8 mouse cellular contexts compared by ENCODE assay signal in genomic region chr7:19920166-19920505, GRCm38 (mm10). TPM values are rescaled to one million over a fixed set of nuclear protein-coding genes. Genes with fewer than 3 reads are reported as not detected.
DNase-seq lines count a peak whose midpoint lies in the region; ATAC-seq and TF ChIP-seq lines count a peak whose summit lies in the region.

No protein-coding gene starts in this region.

- 0 out of 2 replicates have a peak, but pooled peaks cover 6% of the 10 kb centered on the region for H3K36me3 ChIP-seq in liver, adult 2 months (ENCODE audit: control insufficient read depth, insufficient read depth, low read length)
- H3K36me3 ChIP-seq in limb, embryonic 11.5 days (ENCODE audit: control insufficient read depth, insufficient read depth, low read length): peaks cover 6% of the 10 kb centered on the region; the same call in 1 of the 2 replicates
- H3K36me3 ChIP-seq in small intestine, adult 2 months (ENCODE audit: control insufficient read depth, insufficient read depth, low read length): peaks cover 16% of the 10 kb centered on the region

- no peak for DNase-seq in liver, adult 2 months (ENCODE audit: extremely low read depth, low read depth, low spot score)
- no peak for DNase-seq in liver
- DNase-seq in limb, embryonic 11.5 days (ENCODE audit: low spot score): no peak
- DNase-seq in right cerebral cortex, postnatal 4 days: no peak
- no peak for DNase-seq in left cerebral cortex, adult 11 months (ENCODE audit: low spot score)
- DNase-seq in left cerebral cortex, postnatal 10 days (ENCODE audit: extremely low spot score in 1 of 2, low spot score in 2 of 2): no peak

- no peak overlapping the region for H3K27ac ChIP-seq in liver, adult 2 months (replicated peaks; ENCODE audit: insufficient read depth, low read depth, low read length)
- peak overlapping the region; percentile 53; the same call in 1 of the 2 replicates for H3K27ac ChIP-seq in embryonic fibroblast, embryonic 13.5 days (ENCODE audit: insufficient read depth, low read length)
- H3K27ac ChIP-seq in limb, embryonic 11.5 days (replicated peaks; ENCODE audit: low read depth, low read length): no peak overlapping the region
- H3K27ac ChIP-seq in small intestine, adult 2 months (ENCODE audit: insufficient read depth, low read depth, low read length): peak overlapping the region; percentile 81

- TF ChIP-seq POLR2A in liver, adult 2 months (IDR thresholded peaks at IDR 0.05; ENCODE audit: extremely low read depth, insufficient read depth, low read length): no peak
- no peak for TF ChIP-seq POLR2A in embryonic fibroblast, embryonic 13.5 days (IDR thresholded peaks at IDR 0.05; ENCODE audit: low read depth, low read length)
- TF ChIP-seq POLR2A in small intestine, adult 2 months (IDR thresholded peaks at IDR 0.05; ENCODE audit: low read depth, low read length): no peak

- H3K79me2 ChIP-seq in liver, adult 2 months (ENCODE audit: control insufficient read depth, insufficient read depth, low read length): no peaks in the 10 kb centered on the region

- peak overlapping the region; percentile 79 for H3K4me2 ChIP-seq in limb, embryonic 11.5 days (ENCODE audit: low read depth, severe bottlenecking)

- H3K4me3 ChIP-seq in liver, adult 2 months (ENCODE audit: insufficient read depth, low read depth, low read length): peak overlapping the region; percentile 61
- peak overlapping the region; percentile 80 for H3K4me3 ChIP-seq in embryonic fibroblast, embryonic 13.5 days (ENCODE audit: insufficient read depth, low read length)
- H3K4me3 ChIP-seq in limb, embryonic 11.5 days (ENCODE audit: low read depth, low read length): peak overlapping the region; percentile 68
- H3K4me3 ChIP-seq in small intestine, adult 2 months (ENCODE audit: low read depth, low read length): peak overlapping the region; percentile 80

- ATAC-seq in limb, embryonic 11.5 days (ENCODE audit: insufficient number of reproducible peaks, low FRiP score, low TSS enrichment, low read depth): no peak

- intact Hi-C loops in left cerebral cortex, postnatal 10 days (cut with DNase I): no loop called here

- peaks cover 6% of the 10 kb centered on the region for H3K4me1 ChIP-seq in liver, adult 2 months (ENCODE audit: control insufficient read depth, insufficient read depth, low read length)
- H3K4me1 ChIP-seq in embryonic fibroblast, embryonic 13.5 days (ENCODE audit: control insufficient read depth, insufficient read depth, low read length): no peaks in the 10 kb centered on the region
- H3K4me1 ChIP-seq in limb, embryonic 11.5 days (ENCODE audit: control insufficient read depth, insufficient read depth, low read length): no peaks in the 10 kb centered on the region
- H3K4me1 ChIP-seq in small intestine, adult 2 months (ENCODE audit: control insufficient read depth, insufficient read depth, insufficient read length, low read length): no peaks in the 10 kb centered on the region

- TF ChIP-seq CTCF in liver, adult 2 months (IDR thresholded peaks at IDR 0.05; ENCODE audit: low read depth, low read length): no peak
- no peak for TF ChIP-seq CTCF in embryonic fibroblast, embryonic 13.5 days (IDR thresholded peaks at IDR 0.05; ENCODE audit: borderline replicate concordance, insufficient read depth, low read length)
- TF ChIP-seq CTCF in small intestine, adult 2 months (IDR thresholded peaks at IDR 0.05; ENCODE audit: extremely low read depth, insufficient read length, insufficient replicate concordance, low read depth, low read length): no peak

- WGBS in liver, adult 2 months: 27% methylated on average over 4 of the region's 4 CpGs
- WGBS in limb, embryonic 11.5 days: 36% methylated on average over 4 of the region's 4 CpGs
- WGBS in small intestine, adult 2 months: 12% methylated on average over 4 of the region's 4 CpGs

- H3K9me3 ChIP-seq in limb, embryonic 11.5 days (ENCODE audit: control insufficient read depth, low read length): no peaks in the 10 kb centered on the region

- H3K27me3 ChIP-seq in liver, adult 2 months (ENCODE audit: control insufficient read depth, insufficient read depth, low read length): no peaks in the 10 kb centered on the region
- H3K27me3 ChIP-seq in limb, embryonic 11.5 days (ENCODE audit: control insufficient read depth, insufficient read depth, low read length): no peaks in the 10 kb centered on the region
- no peaks in the 10 kb centered on the region for H3K27me3 ChIP-seq in small intestine, adult 2 months (ENCODE audit: control insufficient read depth, insufficient read depth, low read length)

- peak overlapping the region; percentile 74 for H3K9ac ChIP-seq in liver, adult 2 months (ENCODE audit: low read depth, low read length)
- H3K9ac ChIP-seq in limb, embryonic 11.5 days (ENCODE audit: low read length): peak overlapping the region; percentile 47; the same call in 1 of the 2 replicates

RNA-seq across cellular contexts. Expression of gene Pvr, which starts 0.8 kb away (rescaled TPM):
- 5.1 and 7.6 TPM in 2 replicates for total RNA-seq in liver, adult 2 months (2014; rRNA removed)
- polyA plus RNA-seq in liver, adult 2 months (2012; rRNA removed): 3.4 and 6.8 TPM in 2 replicates
- 54.1 and 65.0 TPM in 2 replicates for polyA plus RNA-seq in embryonic fibroblast, embryonic 13.5 days (2011; ENCODE audit: insufficient read length, low read depth, missing spikeins)
- polyA plus RNA-seq in limb, embryonic 11.5 days (2014; fragmentation: Nextera tagmentation; extraction: Ambion mirVana): 3.9 and 4.7 TPM in 2 replicates
- polyA plus RNA-seq in small intestine, adult 2 months (2012; rRNA removed): 5.7 and 14.3 TPM in 2 replicates
- 10 to 100 TPM in 1 of 2 experiments, 1 to 10 TPM in 1; 9.8 to 14.1 TPM for total RNA-seq in left cerebral cortex, postnatal 10 days (2021)

RNA-seq across cellular contexts. Expression of gene Igsf23, which starts 30.4 kb away (rescaled TPM):
- total RNA-seq in liver, adult 2 months (2014; rRNA removed): 0.09 and 0.13 TPM in 2 replicates
- polyA plus RNA-seq in liver, adult 2 months (2012; rRNA removed): 0.78 and 1.6 TPM in 2 replicates
- polyA plus RNA-seq in embryonic fibroblast, embryonic 13.5 days (2011; ENCODE audit: insufficient read length, low read depth, missing spikeins): not detected in 2 replicates
- polyA plus RNA-seq in limb, embryonic 11.5 days (2014; fragmentation: Nextera tagmentation; extraction: Ambion mirVana): 0.14 and 0.48 TPM in 2 replicates
- 87.9 and 185 TPM in 2 replicates for polyA plus RNA-seq in small intestine, adult 2 months (2012; rRNA removed)
- total RNA-seq in left cerebral cortex, postnatal 10 days (2021): not detected

RNA-seq across cellular contexts. Expression of gene Ceacam19, which starts 32.4 kb away (rescaled TPM):
- total RNA-seq in liver, adult 2 months (2014; rRNA removed): not detected in 2 replicates
- polyA plus RNA-seq in liver, adult 2 months (2012; rRNA removed): not detected in 2 replicates
- polyA plus RNA-seq in embryonic fibroblast, embryonic 13.5 days (2011; ENCODE audit: insufficient read length, low read depth, missing spikeins): not detected in 2 replicates
- polyA plus RNA-seq in limb, embryonic 11.5 days (2014; fragmentation: Nextera tagmentation; extraction: Ambion mirVana): not detected in 2 replicates
- polyA plus RNA-seq in small intestine, adult 2 months (2012; rRNA removed): not detected in 2 replicates
- not detected for total RNA-seq in left cerebral cortex, postnatal 10 days (2021)

RNA-seq across cellular contexts. Expression of gene Ceacam20, which starts 45.1 kb away (rescaled TPM):
- total RNA-seq in liver, adult 2 months (2014; rRNA removed): not detected in 2 replicates
- polyA plus RNA-seq in liver, adult 2 months (2012; rRNA removed): not detected in 2 replicates
- not detected in 2 replicates for polyA plus RNA-seq in embryonic fibroblast, embryonic 13.5 days (2011; ENCODE audit: insufficient read length, low read depth, missing spikeins)
- polyA plus RNA-seq in limb, embryonic 11.5 days (2014; fragmentation: Nextera tagmentation; extraction: Ambion mirVana): not detected in 2 replicates
- polyA plus RNA-seq in small intestine, adult 2 months (2012; rRNA removed): 48.9 and 179 TPM in 2 replicates
- not detected for total RNA-seq in left cerebral cortex, postnatal 10 days (2021)

RNA-seq across cellular contexts. Expression of gene Ceacam16, which starts 59.0 kb away (rescaled TPM):
- total RNA-seq in liver, adult 2 months (2014; rRNA removed): 0.09 and 0.34 TPM in 2 replicates
- polyA plus RNA-seq in liver, adult 2 months (2012; rRNA removed): 0.09 and 0.11 TPM in 2 replicates
- polyA plus RNA-seq in embryonic fibroblast, embryonic 13.5 days (2011; ENCODE audit: insufficient read length, low read depth, missing spikeins): not detected in 2 replicates
- not detected in 2 replicates for polyA plus RNA-seq in limb, embryonic 11.5 days (2014; fragmentation: Nextera tagmentation; extraction: Ambion mirVana)
- 0.47 and 1.3 TPM in 2 replicates for polyA plus RNA-seq in small intestine, adult 2 months (2012; rRNA removed)
- total RNA-seq in left cerebral cortex, postnatal 10 days (2021): not detected

Comparison
In these comparisons a context has a peak if more than half of its experiments do, and no peak if none do; other contexts are left out.
1. H3K27ac ChIP-seq: peak in embryonic fibroblast, embryonic 13.5 days (single experiment) and small intestine, adult 2 months (single experiment); none in liver, adult 2 months (single experiment) and limb, embryonic 11.5 days (single experiment).
2. RNA of gene Igsf23, which starts 30.4 kb away (polyA plus RNA-seq): 87.9 to 185 TPM in small intestine, adult 2 months; 0.78 to 1.6 TPM in liver, adult 2 months, 0.14 to 0.48 TPM in limb, embryonic 11.5 days and not detected in embryonic fibroblast, embryonic 13.5 days; every median in the first group is over 10 times any median in the second.
3. Peak in every context shown above with its lines, with median percentiles within 50 percentile points of each other: H3K4me3 ChIP-seq.